Mouse (Mus musculus): ENCODE data around the gene Fbxl3.

Fbxl3 gene

GRCm38 (mm10) chr14:103079209-103079977 is 20.0 kb downstream of the Fbxl3 start:
- DNase-seq, result peak; percentile 90

- DNase-seq, result peak; percentile 87
Observed at GRCm38 (mm10) chr14:103078006-103078912, 21.1 kb downstream of the Fbxl3 start.

- peak; percentile 41 for DNase-seq
Observed at GRCm38 (mm10) chr14:103077272-103078005, 21.9 kb downstream of the Fbxl3 start.

GRCm38 (mm10) chr14:103075166-103075565 is 24.2 kb downstream of the Fbxl3 start:
- peak; percentile 84 for DNase-seq

GRCm38 (mm10) chr14:103073825-103074224 is 25.5 kb downstream of the Fbxl3 start:
- peak; percentile 66 for DNase-seq

GRCm38 (mm10) chr14:103072731-103073130 is 26.6 kb downstream of the Fbxl3 start:
- peak; percentile 75 for DNase-seq

- DNase-seq, result peak; percentile 80
Observed at GRCm38 (mm10) chr14:103071471-103071870, 27.9 kb downstream of the Fbxl3 start.

- peak; percentile 93 for DNase-seq
Observed at GRCm38 (mm10) chr14:103070790-103071189, 28.6 kb downstream of the Fbxl3 start.

- DNase-seq, result peak; percentile 100
Observed at GRCm38 (mm10) chr14:103069864-103070611, 29.3 kb downstream of the Fbxl3 start, which contains the start of gene Cln5. Gene Cln5, plus strand, starts transcription at chr14:103070216.

- DNase-seq, result no peak
Observed at GRCm38 (mm10) chr14:103069465-103069863, 29.9 kb downstream of the Fbxl3 start.

GRCm38 (mm10) chr14:103065294-103066167 is 33.8 kb downstream of the Fbxl3 start:
- peak; percentile 95 for DNase-seq

- no peak for DNase-seq
Observed at GRCm38 (mm10) chr14:103059495-103059894, 39.9 kb downstream of the Fbxl3 start.

GRCm38 (mm10) chr14:103058998-103059397 is 40.4 kb downstream of the Fbxl3 start:
- DNase-seq, result peak; percentile 95

- DNase-seq, result peak; percentile 55
Observed at GRCm38 (mm10) chr14:103056601-103057000, 42.8 kb downstream of the Fbxl3 start.

- peak; percentile 85 for DNase-seq
Observed at GRCm38 (mm10) chr14:103054731-103055130, 44.6 kb downstream of the Fbxl3 start.

GRCm38 (mm10) chr14:103051159-103051769 is 48.1 kb downstream of the Fbxl3 start:
- peak; percentile 94 for DNase-seq

- DNase-seq, result peak; percentile 59
Observed at GRCm38 (mm10) chr14:103048292-103049086, 50.9 kb downstream of the Fbxl3 start.

- no peak for DNase-seq
Observed at GRCm38 (mm10) chr14:103046677-103047076, 52.7 kb downstream of the Fbxl3 start, which contains the start of gene Acod1. Gene Acod1, plus strand, starts transcription at chr14:103046977.

GRCm38 (mm10) chr14:103037016-103037415 is 62.4 kb downstream of the Fbxl3 start:
- DNase-seq, result peak; percentile 95

GRCm38 (mm10) chr14:103034076-103034475 is 65.3 kb downstream of the Fbxl3 start:
- DNase-seq, result peak; percentile 88
